Mouse (Mus musculus) cerebellum, adult 9-10 months (tissue): ENCODE measurements around the gene Fndc4.

Source experiments
- DNase-seq: peaks from one replicate; pipeline ENCODE4 v3.0.0; 2022

The Fndc4 gene

DNA sequence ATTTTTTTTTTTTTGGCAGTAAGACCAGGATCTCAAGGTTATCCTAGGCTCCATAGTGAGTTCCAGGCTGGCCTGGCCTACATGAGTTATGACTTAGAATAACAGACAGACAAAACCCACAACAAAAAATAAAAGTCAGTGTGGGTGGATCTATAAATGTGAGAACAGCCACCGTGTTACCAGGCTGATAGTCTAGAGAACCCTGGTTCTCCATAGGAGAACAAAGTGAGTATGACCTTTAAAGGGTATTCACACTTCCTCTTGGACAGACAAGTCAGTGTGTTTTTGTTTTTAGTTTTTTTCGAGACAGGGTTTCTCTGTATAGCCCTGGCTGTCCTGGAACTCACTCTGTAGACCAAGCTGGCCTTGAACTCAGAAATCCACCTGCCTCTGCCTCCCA lies 39.9 kb downstream of the Fndc4 start:
- no peak for DNase-seq

GRCm38 (mm10) chr5:31255381-31255780 lies 40.5 kb downstream of the Fndc4 start:
- DNase-seq: no peak

- DNase-seq: no peak
These were observed 41.0 kb downstream of the Fndc4 start for GRCm38 (mm10) chr5:31254901-31255300.

GRCm38 (mm10) chr5:31254452-31254851 lies 41.4 kb downstream of the Fndc4 start:
- DNase-seq: no peak

DNA sequence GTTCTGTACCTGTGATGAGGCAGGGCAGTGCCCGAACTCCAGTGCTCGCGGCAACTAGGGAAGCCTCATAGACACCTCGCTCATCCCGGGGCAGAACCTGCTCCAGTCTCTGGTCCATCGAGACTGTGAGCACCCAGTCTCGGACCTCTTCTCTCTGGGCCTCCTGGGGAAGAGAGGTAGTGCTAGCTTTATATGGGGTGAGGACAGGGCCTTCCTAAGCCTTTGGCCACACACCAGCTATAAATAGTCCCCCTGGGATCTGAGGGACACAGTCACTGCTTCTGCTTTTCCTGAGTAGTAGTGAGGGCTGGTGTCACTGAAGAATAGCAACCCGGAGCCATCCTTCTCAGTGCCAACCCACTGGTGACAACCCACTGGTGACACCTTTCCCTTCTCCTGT lies 42.1 kb downstream of the Fndc4 start:
- DNase-seq: no peak

- no peak for DNase-seq
These were observed 42.9 kb downstream of the Fndc4 start for GRCm38 (mm10) chr5:31252795-31253545.

GRCm38 (mm10) chr5:31252151-31252550 lies 43.7 kb downstream of the Fndc4 start:
- DNase-seq: no peak

- peak; percentile 25 for DNase-seq
These were observed 44.3 kb downstream of the Fndc4 start, which contains the start of gene Krtcap3 for GRCm38 (mm10) chr5:31251541-31252101. Gene Krtcap3 (plus strand): TSS chr5:31251691.

DNA sequence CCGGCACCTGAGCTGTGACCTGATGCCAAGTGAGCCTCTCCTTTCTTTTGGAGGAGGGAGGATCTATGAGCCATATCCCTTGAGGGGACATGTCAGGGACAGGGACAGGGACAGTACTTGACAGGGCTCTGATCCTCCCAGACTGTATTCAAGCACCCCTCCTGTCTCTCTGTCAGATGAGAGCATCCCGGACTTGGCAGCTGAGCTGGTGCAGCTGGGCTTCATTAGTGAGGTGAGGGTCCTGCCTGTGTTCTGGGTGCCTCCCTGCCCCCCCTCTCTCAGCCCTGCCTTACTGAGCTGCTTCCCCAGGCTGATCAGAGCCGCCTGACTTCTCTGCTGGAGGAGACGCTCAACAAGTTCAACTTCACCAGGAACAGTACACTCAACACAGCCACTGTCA lies 45.2 kb downstream of the Fndc4 start:
- no peak for DNase-seq
